Mouse (Mus musculus): ENCODE results near the gene Sipa1l3. TPM values are rescaled to one million over a fixed set of nuclear protein-coding genes. Genes with fewer than 3 reads are reported as not detected.

The Sipa1l3 gene
- polyA plus RNA-seq, 1 experiment = 63.3 TPM

GRCm38 (mm10) chr7:29432180-29432946 lies 86.1 kb downstream of the Sipa1l3 start:
- Histone ChIP-seq H3K4me1 (ENCODE audit: control insufficient read depth, insufficient read depth, low read length) (peaks cover 27% of the 10 kb centered on the region), H3K27me3 (ENCODE audit: control insufficient read depth, insufficient read depth, low read length) (no peaks in the 10 kb centered on the region), H3K4me3 (replicated peaks; ENCODE audit: insufficient read depth, low read depth, low read length) (no peak overlapping the region), H3K27ac (ENCODE audit: insufficient read depth, low read length) (0 out of 2 replicates have a peak overlapping the region, but pooled peaks have one; percentile 40)
- no peak for DNase-seq
- 50% methylated on average over 15 of the region's 15 CpGs for WGBS
- TF ChIP-seq CTCF (IDR thresholded peaks at IDR 0.05; ENCODE audit: borderline replicate concordance, insufficient read depth, low read depth, low read length) (no peak), POLR2A (IDR thresholded peaks at IDR 0.05; ENCODE audit: borderline replicate concordance, insufficient read depth, low read length) (no peak)

- H3K4me3 ChIP-seq (replicated peaks; ENCODE audit: insufficient read depth, low read depth, low read length) = no peak overlapping the region
- no peak overlapping the region for H3K27ac ChIP-seq (ENCODE audit: insufficient read depth, low read length)
- TF ChIP-seq POLR2A (IDR thresholded peaks at IDR 0.05; ENCODE audit: borderline replicate concordance, insufficient read depth, low read length) = no peak
- peaks cover 37% of the 10 kb centered on the region for H3K4me1 ChIP-seq (ENCODE audit: control insufficient read depth, insufficient read depth, low read length)
- 72% methylated on average over 6 of the region's 6 CpGs for WGBS
- DNase-seq = no peak
- no peaks in the 10 kb centered on the region for H3K27me3 ChIP-seq (ENCODE audit: control insufficient read depth, insufficient read depth, low read length)
Measured at GRCm38 (mm10) chr7:29430739-29431211, 87.7 kb downstream of the Sipa1l3 start.

- TF ChIP-seq CTCF (IDR thresholded peaks at IDR 0.05; ENCODE audit: borderline replicate concordance, insufficient read depth, low read depth, low read length) = peak; percentile 11; the same call in 1 of the 2 replicates
- no peak for TF ChIP-seq POLR2A (IDR thresholded peaks at IDR 0.05; ENCODE audit: borderline replicate concordance, insufficient read depth, low read length)
- Histone ChIP-seq H3K4me3 (replicated peaks; ENCODE audit: insufficient read depth, low read depth, low read length) (no peak overlapping the region), H3K4me1 (ENCODE audit: control insufficient read depth, insufficient read depth, low read length) (peaks cover 34% of the 10 kb centered on the region), H3K27ac (ENCODE audit: insufficient read depth, low read length) (peak overlapping the region; percentile 41; the same call in 1 of the 2 replicates), H3K27me3 (ENCODE audit: control insufficient read depth, insufficient read depth, low read length) (no peaks in the 10 kb centered on the region)
- peak; percentile 62 to 82 for DNase-seq
- 21% methylated on average over 8 of the region's 8 CpGs for WGBS
Measured at GRCm38 (mm10) chr7:29426056-29426455, 92.4 kb downstream of the Sipa1l3 start.

GRCm38 (mm10) chr7:29425413-29425827 lies 93.0 kb downstream of the Sipa1l3 start:
- 0 out of 2 replicates have a peak overlapping the region, but pooled peaks have one; percentile 41 for H3K27ac ChIP-seq (ENCODE audit: insufficient read depth, low read length)
- H3K4me3 ChIP-seq (replicated peaks; ENCODE audit: insufficient read depth, low read depth, low read length) = no peak overlapping the region
- no peak for TF ChIP-seq CTCF (IDR thresholded peaks at IDR 0.05; ENCODE audit: borderline replicate concordance, insufficient read depth, low read depth, low read length)
- TF ChIP-seq POLR2A (IDR thresholded peaks at IDR 0.05; ENCODE audit: borderline replicate concordance, insufficient read depth, low read length) = no peak
- no peaks in the 10 kb centered on the region for H3K27me3 ChIP-seq (ENCODE audit: control insufficient read depth, insufficient read depth, low read length)
- peaks cover 38% of the 10 kb centered on the region for H3K4me1 ChIP-seq (ENCODE audit: control insufficient read depth, insufficient read depth, low read length)
- WGBS = 36% methylated on average over 7 of the region's 7 CpGs
- no peak for DNase-seq

- Histone ChIP-seq H3K27me3 (ENCODE audit: control insufficient read depth, insufficient read depth, low read length) (no peaks in the 10 kb centered on the region), H3K4me1 (ENCODE audit: control insufficient read depth, insufficient read depth, low read length) (peaks cover 38% of the 10 kb centered on the region), H3K27ac (ENCODE audit: insufficient read depth, low read length) (no peak overlapping the region), H3K4me3 (replicated peaks; ENCODE audit: insufficient read depth, low read depth, low read length) (no peak overlapping the region)
- DNase-seq = no peak
- no peak for TF ChIP-seq POLR2A (IDR thresholded peaks at IDR 0.05; ENCODE audit: borderline replicate concordance, insufficient read depth, low read length)
- TF ChIP-seq CTCF (IDR thresholded peaks at IDR 0.05; ENCODE audit: borderline replicate concordance, insufficient read depth, low read depth, low read length) = no peak
- 47% methylated on average over 5 of the region's 5 CpGs for WGBS
Measured at GRCm38 (mm10) chr7:29424690-29425089, 93.8 kb downstream of the Sipa1l3 start.

GRCm38 (mm10) chr7:29421909-29422244 lies 96.6 kb downstream of the Sipa1l3 start:
- no peak for DNase-seq
- peaks cover 34% of the 10 kb centered on the region for H3K4me1 ChIP-seq (ENCODE audit: control insufficient read depth, insufficient read depth, low read length)
- no peaks in the 10 kb centered on the region for H3K27me3 ChIP-seq (ENCODE audit: control insufficient read depth, insufficient read depth, low read length)
- H3K27ac ChIP-seq (ENCODE audit: insufficient read depth, low read length) = no peak overlapping the region
- H3K4me3 ChIP-seq (replicated peaks; ENCODE audit: insufficient read depth, low read depth, low read length) = no peak overlapping the region
- WGBS = 34% methylated on average over 3 of the region's 3 CpGs
- TF ChIP-seq POLR2A (IDR thresholded peaks at IDR 0.05; ENCODE audit: borderline replicate concordance, insufficient read depth, low read length) (no peak), CTCF (IDR thresholded peaks at IDR 0.05; ENCODE audit: borderline replicate concordance, insufficient read depth, low read depth, low read length) (no peak)

GRCm38 (mm10) chr7:29421240-29421908 lies 97.1 kb downstream of the Sipa1l3 start:
- Histone ChIP-seq H3K27me3 (ENCODE audit: control insufficient read depth, insufficient read depth, low read length) (no peaks in the 10 kb centered on the region), H3K27ac (ENCODE audit: insufficient read depth, low read length) (no peak overlapping the region), H3K4me3 (replicated peaks; ENCODE audit: insufficient read depth, low read depth, low read length) (no peak overlapping the region), H3K4me1 (ENCODE audit: control insufficient read depth, insufficient read depth, low read length) (peaks cover 29% of the 10 kb centered on the region)
- DNase-seq = no peak
- TF ChIP-seq CTCF (IDR thresholded peaks at IDR 0.05; ENCODE audit: borderline replicate concordance, insufficient read depth, low read depth, low read length) (no peak), POLR2A (IDR thresholded peaks at IDR 0.05; ENCODE audit: borderline replicate concordance, insufficient read depth, low read length) (no peak)
- 49% methylated on average over 12 of the region's 12 CpGs for WGBS

GRCm38 (mm10) chr7:29419836-29420235 lies 98.6 kb downstream of the Sipa1l3 start:
- no peak overlapping the region for H3K27ac ChIP-seq (ENCODE audit: insufficient read depth, low read length)
- 67% methylated on average over 4 of the region's 4 CpGs for WGBS
- TF ChIP-seq CTCF (IDR thresholded peaks at IDR 0.05; ENCODE audit: borderline replicate concordance, insufficient read depth, low read depth, low read length) = no peak
- TF ChIP-seq POLR2A (IDR thresholded peaks at IDR 0.05; ENCODE audit: borderline replicate concordance, insufficient read depth, low read length) = no peak
- no peak for DNase-seq
- no peak overlapping the region for H3K4me3 ChIP-seq (replicated peaks; ENCODE audit: insufficient read depth, low read depth, low read length)
- H3K27me3 ChIP-seq (ENCODE audit: control insufficient read depth, insufficient read depth, low read length) = no peaks in the 10 kb centered on the region
- peaks cover 18% of the 10 kb centered on the region for H3K4me1 ChIP-seq (ENCODE audit: control insufficient read depth, insufficient read depth, low read length)
